Mouse (Mus musculus) hindbrain, embryonic 16.5 days (tissue): ENCODE data around the gene Rap2b. TPM values are rescaled to one million over a fixed set of nuclear protein-coding genes. Genes with fewer than 3 reads are reported as not detected.
A peak's percentile ranks its signal among the peaks of the same experiment; 100 is the strongest.

Experiments used
- ATAC-seq: fragments of 200-750 bp; cut with Nextera tagmentation; 2 replicates; pipeline ENCODE4 v1.8.0; 2017; ENCODE audit warnings: moderate TSS enrichment, moderate library complexity
- H3K27ac ChIP-seq: fragments of 300-500 bp; sonication (generic); 2 replicates; pipeline ENCODE4 v1.5.1; 2014; ENCODE audit warnings: low read depth, mild to moderate bottlenecking, control low read depth, low read length, moderate library complexity
- H3K27me3 ChIP-seq: fragments of 300-500 bp; sonication (generic); replicated peaks from 2 replicates; pipeline ENCODE4 v1.6.1; 2014; ENCODE audit warnings: low read length; ENCODE audit not compliant: control insufficient read depth, insufficient read depth
- H3K36me3 ChIP-seq: fragments of 300-500 bp; sonication (generic); 2 replicates; pipeline ENCODE4 v1.6.1; 2014; ENCODE audit warnings: mild to moderate bottlenecking, low read length, moderate library complexity, mixed read lengths; ENCODE audit not compliant: control insufficient read depth, insufficient read depth
- H3K4me1 ChIP-seq: fragments of 300-500 bp; sonication (generic); 2 replicates; pipeline ENCODE4 v1.6.1; 2014; ENCODE audit warnings: low read depth, low read length; ENCODE audit not compliant: control insufficient read depth, insufficient read depth
- H3K4me2 ChIP-seq: fragments of 300-500 bp; sonication (generic); 2 replicates; pipeline ENCODE4 v1.6.1; 2014; ENCODE audit warnings: mild to moderate bottlenecking, low read length, control low read depth, moderate library complexity
- H3K4me3 ChIP-seq: fragments of 300-500 bp; sonication (generic); 2 replicates; pipeline ENCODE4 v1.5.1; 2014; ENCODE audit warnings: mild to moderate bottlenecking, low read length, control low read depth, moderate library complexity
- H3K9ac ChIP-seq: fragments of 300-500 bp; sonication (generic); 2 replicates; pipeline ENCODE4 v1.6.1; 2014; ENCODE audit warnings: low read depth, mild to moderate bottlenecking, control low read depth, low read length, moderate library complexity
- H3K9me3 ChIP-seq: fragments of 300-500 bp; sonication (generic); 2 replicates; pipeline ENCODE4 v1.6.1; 2014; ENCODE audit warnings: mild to moderate bottlenecking, low read length, moderate library complexity; ENCODE audit not compliant: control insufficient read depth
- WGBS: fragments of 180-500 bp; shearing (Covaris S2); extraction: QIAGEN DNeasy Blood & Tissue Kit; methylation state at CpG from one replicate; pipeline ENCODE4 v1.1.7; 2014; 5-methylcytosine and 5-hydroxymethylcytosine counted together
- polyA plus RNA-seq: library from polyadenylated mRNA; unstranded; fragments of >200 nt; fragmentation: Nextera tagmentation; extraction: Ambion mirVana; gene quantifications from 2 replicates; pipeline ENCODE4 v1.2.1, GENCODE M21; 2015

Rap2b gene
- polyA plus RNA-seq, 1 experiment from 2014 or later = 10.7 TPM

GRCm38 (mm10) chr3:61349433-61349832 is 12.0 kb upstream of the Rap2b start:
- Histone ChIP-seq H3K4me1 (no peaks in the 10 kb centered on the region), H3K9me3 (no peaks in the 10 kb centered on the region), H3K27ac (no peak overlapping the region), H3K4me2 (no peak overlapping the region), H3K9ac (no peak overlapping the region), H3K36me3 (no peaks in the 10 kb centered on the region), H3K4me3 (no peak overlapping the region), H3K27me3 (no peaks in the 10 kb centered on the region)
- ATAC-seq = no peak
- 76% methylated on average over 1 of the region's 1 CpGs for WGBS

GRCm38 (mm10) chr3:61355464-61355863 is 6.0 kb upstream of the Rap2b start:
- H3K4me1 ChIP-seq = no peaks in the 10 kb centered on the region
- no peaks in the 10 kb centered on the region for H3K27me3 ChIP-seq
- WGBS = 57% methylated on average over 1 of the region's 1 CpGs
- no peak for ATAC-seq
- H3K9ac ChIP-seq = no peak overlapping the region
- no peak overlapping the region for H3K27ac ChIP-seq
- no peaks in the 10 kb centered on the region for H3K36me3 ChIP-seq
- no peak overlapping the region for H3K4me3 ChIP-seq
- no peak overlapping the region for H3K4me2 ChIP-seq
- no peaks in the 10 kb centered on the region for H3K9me3 ChIP-seq

GRCm38 (mm10) chr3:61358107-61358506 is 3.3 kb upstream of the Rap2b start:
- WGBS = 50% methylated on average over 6 of the region's 6 CpGs
- Histone ChIP-seq H3K27me3 (no peaks in the 10 kb centered on the region), H3K36me3 (no peaks in the 10 kb centered on the region), H3K27ac (no peak overlapping the region), H3K9ac (no peak overlapping the region), H3K4me2 (no peak overlapping the region), H3K4me3 (no peak overlapping the region), H3K4me1 (no peaks in the 10 kb centered on the region), H3K9me3 (no peaks in the 10 kb centered on the region)
- no peak for ATAC-seq

GRCm38 (mm10) chr3:61358756-61359293 is 2.6 kb upstream of the Rap2b start:
- Histone ChIP-seq H3K9me3 (no peaks in the 10 kb centered on the region), H3K36me3 (no peaks in the 10 kb centered on the region), H3K27me3 (no peaks in the 10 kb centered on the region), H3K27ac (no peak overlapping the region), H3K4me3 (no peak overlapping the region), H3K9ac (no peak overlapping the region), H3K4me2 (no peak overlapping the region), H3K4me1 (no peaks in the 10 kb centered on the region)
- no peak for ATAC-seq
- 59% methylated on average over 7 of the region's 7 CpGs for WGBS

- Histone ChIP-seq H3K4me1 (peaks cover 13% of the 10 kb centered on the region), H3K9ac (peak overlapping the region; percentile 72), H3K27ac (peak overlapping the region; percentile 88), H3K4me3 (peak overlapping the region; percentile 97), H3K36me3 (no peaks in the 10 kb centered on the region), H3K27me3 (no peaks in the 10 kb centered on the region), H3K9me3 (no peaks in the 10 kb centered on the region), H3K4me2 (peak overlapping the region; percentile 97)
- no peak for ATAC-seq
- 5% methylated on average over 9 of the region's 9 CpGs for WGBS
Measured at GRCm38 (mm10) chr3:61362821-61363160, 1.4 kb downstream of the Rap2b start.

GRCm38 (mm10) chr3:61363161-61363988 is 1.9 kb downstream of the Rap2b start:
- peaks cover 16% of the 10 kb centered on the region for H3K4me1 ChIP-seq
- H3K4me3 ChIP-seq = peak overlapping the region; percentile 97
- H3K36me3 ChIP-seq = no peaks in the 10 kb centered on the region
- no peaks in the 10 kb centered on the region for H3K27me3 ChIP-seq
- H3K4me2 ChIP-seq = peak overlapping the region; percentile 97
- peak overlapping the region; percentile 88 for H3K27ac ChIP-seq
- H3K9ac ChIP-seq = peak overlapping the region; percentile 93
- ATAC-seq = peak; percentile 94
- H3K9me3 ChIP-seq = no peaks in the 10 kb centered on the region
- 0% methylated on average over 30 of the region's 30 CpGs for WGBS

GRCm38 (mm10) chr3:61363989-61364660 is 2.7 kb downstream of the Rap2b start:
- Histone ChIP-seq H3K36me3 (no peaks in the 10 kb centered on the region), H3K4me3 (peak overlapping the region; percentile 97), H3K9me3 (no peaks in the 10 kb centered on the region), H3K27me3 (no peaks in the 10 kb centered on the region), H3K4me2 (peak overlapping the region; percentile 97), H3K27ac (peak overlapping the region; percentile 92), H3K9ac (peak overlapping the region; percentile 93), H3K4me1 (peaks cover 16% of the 10 kb centered on the region)
- ATAC-seq = peak; percentile 91
- under 1% methylated on average over 51 of the region's 51 CpGs for WGBS

- Histone ChIP-seq H3K4me1 (peaks cover 16% of the 10 kb centered on the region), H3K36me3 (no peaks in the 10 kb centered on the region), H3K9ac (peak overlapping the region; percentile 93), H3K9me3 (no peaks in the 10 kb centered on the region), H3K4me2 (peak overlapping the region; percentile 97), H3K27ac (peak overlapping the region; percentile 92), H3K4me3 (peak overlapping the region; percentile 97), H3K27me3 (no peaks in the 10 kb centered on the region)
- peak; percentile 60 for ATAC-seq
- WGBS = 0% methylated on average over 27 of the region's 33 CpGs
Measured at GRCm38 (mm10) chr3:61364661-61364977, 3.2 kb downstream of the Rap2b start.
